Mouse (Mus musculus): Measurements from ENCODE around the gene Slc36a1.

Gene Slc36a1

GRCm38 (mm10) chr11:55274756-55275155 is 70.6 kb downstream of the Slc36a1 start:
- no peak for DNase-seq (ENCODE audit: low read depth, low spot score)
